Mouse (Mus musculus) kidney, postnatal 14 days (tissue): ENCODE data around the gene Vmn1r55.
"Not testable (repeated sequence)": the region's sequence is repeated elsewhere in the genome, so short reads cannot be mapped to it uniquely, and the experiment has no call there.

ENCODE experiments used
- DNase-seq: peaks from one replicate; pipeline ENCODE4 v3.0.0; 2022; ENCODE audit warnings: mixed read lengths

The Vmn1r55 gene

DNA sequence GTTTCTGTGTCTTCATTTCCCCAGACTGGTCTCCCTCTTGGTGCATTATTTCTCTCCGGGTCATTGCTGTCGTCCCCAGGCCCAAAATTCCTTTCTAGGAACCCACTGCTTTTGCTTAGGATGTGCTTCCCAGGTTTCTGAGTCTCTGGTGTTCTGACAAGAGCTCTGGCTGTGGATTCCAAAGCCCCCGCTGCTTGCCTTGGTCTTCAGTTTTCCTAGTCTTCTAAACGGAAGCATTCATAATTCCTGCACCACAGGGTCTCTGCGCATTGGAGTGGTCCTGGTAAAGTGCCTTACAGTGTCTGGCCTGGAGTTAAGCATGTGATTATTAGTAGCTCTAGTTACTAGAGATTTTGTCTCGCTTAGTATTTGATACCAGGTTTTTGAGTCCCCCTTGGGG, 68.7 kb downstream of the Vmn1r55 start:
- no peak for DNase-seq

GRCm38 (mm10) chr7:5080010-5080751, 69.3 kb downstream of the Vmn1r55 start, which contains the start of gene Epn1:
TSS of gene Epn1 (plus strand) at chr7:5080235.
- peak; percentile 98 for DNase-seq

DNA sequence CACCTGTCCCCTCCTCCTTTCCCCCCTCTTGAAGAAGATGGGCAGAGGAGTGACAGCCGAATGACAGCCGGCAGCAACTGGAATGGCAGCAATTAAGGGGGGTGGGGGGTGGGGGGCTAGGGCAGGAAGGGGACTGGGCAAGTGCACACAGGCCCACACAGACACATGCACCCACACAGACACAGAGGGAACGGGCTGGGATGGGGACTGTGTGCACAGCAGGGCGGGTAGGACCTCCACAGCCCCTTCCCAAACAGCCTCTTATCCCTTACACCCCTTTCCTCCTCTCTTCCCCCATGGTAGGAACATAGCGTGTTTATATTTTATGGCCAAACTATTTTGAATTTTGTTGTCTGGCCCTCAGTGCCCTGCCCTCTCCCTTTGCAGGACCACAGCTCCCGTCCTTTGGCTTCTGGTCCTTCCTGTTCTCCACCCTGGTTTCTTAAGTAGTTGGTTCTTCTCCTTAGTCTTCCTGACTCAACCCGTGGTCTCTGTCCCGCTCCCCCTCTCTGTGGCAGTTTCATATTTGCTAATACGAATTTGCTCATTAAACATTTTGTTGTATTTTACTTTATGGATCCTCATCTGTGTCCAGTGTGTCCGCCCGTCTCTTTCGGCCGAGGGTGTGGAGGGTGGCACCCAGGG, 70.0 kb downstream of the Vmn1r55 start:
- DNase-seq: not testable (repeated sequence)
